Mouse (Mus musculus): ENCODE data around the gene Manba. TPM values are rescaled to one million over a fixed set of nuclear protein-coding genes. Genes with fewer than 3 reads are reported as not detected.
"Not testable (repeated sequence)": the region's sequence is repeated elsewhere in the genome, so short reads cannot be mapped to it uniquely, and the experiment has no call there.

The Manba gene
- polyA plus RNA-seq, 1 experiment from 2014 or later, result 6.1 TPM

DNA sequence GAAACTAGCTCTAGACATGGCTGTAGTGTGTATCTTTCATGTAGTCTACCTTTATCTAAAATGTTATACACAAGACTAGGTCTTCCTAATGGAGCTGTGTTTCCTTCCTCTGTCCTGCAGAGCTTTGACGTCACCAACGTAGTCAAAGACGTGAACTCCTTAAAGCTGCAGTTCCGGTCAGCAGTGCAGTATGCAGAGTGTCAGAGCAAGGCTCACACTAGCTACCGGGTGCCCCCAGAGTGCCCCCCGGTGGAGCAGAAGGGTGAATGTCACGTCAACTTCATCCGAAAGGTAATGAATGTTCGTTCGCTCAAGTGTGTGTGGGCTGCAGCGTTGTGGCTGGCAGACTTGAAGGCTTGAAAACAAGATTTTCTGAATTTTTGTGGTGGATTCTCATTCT, 26.3 kb downstream of the Manba start:
- 0 out of 2 replicates have a peak, but pooled peaks cover 5% of the 10 kb centered on the region for H3K4me1 ChIP-seq
- 0 out of 2 replicates have a peak overlapping the region, but pooled peaks have one; percentile 7 for H3K4me2 ChIP-seq
- ATAC-seq (ENCODE audit: insufficient number of reproducible peaks, insufficient read depth, low FRiP score, low TSS enrichment, low read depth), result no peak
- no peak overlapping the region for H3K4me3 ChIP-seq
- no peaks in the 10 kb centered on the region for H3K9me3 ChIP-seq
- 40% methylated on average over 11 of the region's 11 CpGs for WGBS
- no peaks in the 10 kb centered on the region for H3K27me3 ChIP-seq
- H3K27ac ChIP-seq, result no peak overlapping the region
- H3K36me3 ChIP-seq, result no peaks in the 10 kb centered on the region
- no peak overlapping the region for H3K9ac ChIP-seq

DNA sequence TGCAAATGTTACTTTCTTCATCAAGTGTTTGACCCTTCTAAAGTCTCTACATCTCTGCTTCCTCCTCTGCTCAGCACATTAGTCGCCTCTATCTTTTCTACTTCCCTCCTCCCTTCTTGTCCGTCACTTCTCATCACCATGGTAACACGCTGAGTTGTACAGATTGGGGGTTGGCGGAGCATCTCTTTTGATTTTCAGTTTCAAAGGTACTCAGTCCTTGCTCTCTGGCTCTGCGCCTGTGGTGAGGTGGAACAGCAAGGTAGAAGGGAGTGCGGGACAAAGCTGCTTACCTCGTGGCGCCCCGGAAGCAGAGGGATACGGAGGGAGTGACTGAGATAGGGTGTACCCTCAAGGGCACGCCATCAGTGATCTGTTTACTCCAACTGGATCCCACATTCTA, 27.9 kb downstream of the Manba start:
- no peaks in the 10 kb centered on the region for H3K36me3 ChIP-seq
- H3K4me1 ChIP-seq, result 0 out of 2 replicates have a peak, but pooled peaks cover 5% of the 10 kb centered on the region
- WGBS, result 43% methylated on average over 11 of the region's 11 CpGs
- H3K4me3 ChIP-seq, result no peak overlapping the region
- H3K4me2 ChIP-seq, result 0 out of 2 replicates have a peak overlapping the region, but pooled peaks have one; percentile 16
- ATAC-seq (ENCODE audit: insufficient number of reproducible peaks, insufficient read depth, low FRiP score, low TSS enrichment, low read depth), result no peak
- no peak overlapping the region for H3K27ac ChIP-seq
- H3K27me3 ChIP-seq, result no peaks in the 10 kb centered on the region
- no peak overlapping the region for H3K9ac ChIP-seq
- no peaks in the 10 kb centered on the region for H3K9me3 ChIP-seq

DNA sequence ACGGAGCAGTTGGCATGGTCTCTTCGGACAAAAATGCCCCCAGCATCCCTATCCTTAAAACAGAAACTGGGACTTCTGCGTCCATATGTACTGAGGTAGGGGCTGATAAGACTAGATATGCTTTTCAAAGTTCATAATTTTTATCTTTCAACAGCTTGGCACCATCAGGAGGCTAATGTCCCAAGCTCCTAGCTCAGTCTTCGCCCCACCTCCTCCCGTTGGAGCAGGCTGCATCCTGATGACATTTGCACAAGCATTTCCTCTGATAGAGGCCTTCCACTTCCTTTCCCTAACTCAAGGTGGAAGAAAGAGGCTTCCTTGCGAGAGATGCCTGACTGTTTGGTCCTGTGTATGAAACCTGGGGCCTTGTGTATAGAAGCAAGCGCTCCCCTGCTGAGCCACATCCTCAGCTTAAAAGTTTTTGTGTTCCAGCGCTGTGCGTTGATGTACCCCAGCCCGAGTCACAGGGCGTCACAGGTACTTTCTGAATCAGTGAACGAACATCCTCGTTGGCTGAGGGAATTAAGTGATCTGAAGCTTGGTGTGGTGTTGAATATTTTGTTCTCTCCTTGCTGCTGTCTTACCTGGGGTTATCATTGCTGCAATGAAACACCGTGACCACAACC, 28.5 kb downstream of the Manba start:
- WGBS, result 78% methylated on average over 14 of the region's 14 CpGs
- H3K9ac ChIP-seq, result no peak overlapping the region

DNA sequence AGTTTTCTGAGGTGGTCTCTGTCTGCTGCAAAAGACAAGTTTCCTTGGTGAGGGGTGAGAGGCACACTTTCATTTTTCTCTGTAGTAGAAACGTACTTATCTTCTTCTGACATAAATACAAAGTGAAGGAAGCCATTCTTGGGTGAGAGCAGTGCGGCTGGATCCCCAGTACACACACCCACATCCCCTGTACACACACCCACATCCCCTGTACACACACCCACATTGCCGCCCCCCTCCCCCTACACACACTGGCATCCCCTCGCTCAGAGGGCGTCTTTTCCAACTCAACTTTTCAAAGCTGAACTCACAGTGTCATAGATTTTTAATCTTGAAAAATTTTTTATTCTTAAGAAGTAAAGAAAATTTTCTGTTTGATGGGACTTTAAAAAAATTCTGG, 29.8 kb downstream of the Manba start:
- H3K27ac ChIP-seq, result no peak overlapping the region
- no peak overlapping the region for H3K4me2 ChIP-seq
- no peaks in the 10 kb centered on the region for H3K27me3 ChIP-seq
- H3K4me3 ChIP-seq, result no peak overlapping the region
- H3K9me3 ChIP-seq, result no peaks in the 10 kb centered on the region
- H3K9ac ChIP-seq, result no peak overlapping the region
- no peaks in the 10 kb centered on the region for H3K36me3 ChIP-seq
- 0 out of 2 replicates have a peak, but pooled peaks cover 5% of the 10 kb centered on the region for H3K4me1 ChIP-seq
- no peak for ATAC-seq (ENCODE audit: insufficient number of reproducible peaks, insufficient read depth, low FRiP score, low TSS enrichment, low read depth)
- 84% methylated on average over 5 of the region's 5 CpGs for WGBS

More for the DNA sequence above, 28.5 kb downstream of the Manba start:
- Histone ChIP-seq H3K4me1 (0 out of 2 replicates have a peak, but pooled peaks cover 5% of the 10 kb centered on the region), H3K36me3 (no peaks in the 10 kb centered on the region), H3K9me3 (no peaks in the 10 kb centered on the region), H3K27ac (no peak overlapping the region), H3K4me3 (no peak overlapping the region), H3K27me3 (no peaks in the 10 kb centered on the region), H3K4me2 (no peak overlapping the region)
- ATAC-seq (ENCODE audit: insufficient number of reproducible peaks, insufficient read depth, low FRiP score, low TSS enrichment, low read depth), result no peak

- no peak for ATAC-seq (ENCODE audit: insufficient number of reproducible peaks, insufficient read depth, low FRiP score, low TSS enrichment, low read depth)
- Histone ChIP-seq H3K4me3 (no peak overlapping the region), H3K4me1 (peaks cover 5% of the 10 kb centered on the region; the same call in 1 of the 2 replicates), H3K36me3 (no peaks in the 10 kb centered on the region), H3K9me3 (no peaks in the 10 kb centered on the region), H3K9ac (no peak overlapping the region), H3K4me2 (no peak overlapping the region), H3K27me3 (no peaks in the 10 kb centered on the region), H3K27ac (no peak overlapping the region)
- WGBS, result 69% methylated on average over 6 of the region's 6 CpGs
These were observed 31.5 kb downstream of the Manba start for GRCm38 (mm10) chr3:135516891-135517290.

GRCm38 (mm10) chr3:135518882-135519281, 33.5 kb downstream of the Manba start:
- H3K9ac ChIP-seq, result no peak overlapping the region
- no peak overlapping the region for H3K4me2 ChIP-seq
- H3K4me3 ChIP-seq, result no peak overlapping the region
- 81% methylated on average over 5 of the region's 5 CpGs for WGBS
- no peaks in the 10 kb centered on the region for H3K9me3 ChIP-seq
- H3K36me3 ChIP-seq, result no peaks in the 10 kb centered on the region
- H3K4me1 ChIP-seq, result peaks cover 7% of the 10 kb centered on the region
- ATAC-seq (ENCODE audit: insufficient number of reproducible peaks, insufficient read depth, low FRiP score, low TSS enrichment, low read depth), result no peak; the same call in 1 of the 2 replicates
- no peak overlapping the region for H3K27ac ChIP-seq
- no peaks in the 10 kb centered on the region for H3K27me3 ChIP-seq

DNA sequence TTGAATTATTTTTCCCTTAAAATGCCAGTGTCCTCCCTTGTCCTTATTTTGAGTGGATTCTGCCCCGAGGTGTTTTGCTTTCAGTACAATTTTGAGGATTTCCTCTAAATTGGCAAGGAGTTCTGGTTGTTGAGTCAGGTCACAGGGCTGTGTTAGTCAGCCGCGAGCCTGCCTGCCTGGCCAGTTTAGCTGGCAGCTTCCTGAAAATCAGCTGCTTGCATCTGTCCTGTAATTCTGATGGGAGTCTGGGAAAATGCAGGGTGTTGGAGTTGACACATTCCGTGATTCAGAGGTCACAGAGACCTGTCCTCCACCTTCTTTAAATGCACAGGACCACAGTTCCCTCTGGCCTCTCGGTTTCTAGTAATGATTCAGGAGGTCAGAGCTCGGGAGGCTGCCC, 34.2 kb downstream of the Manba start:
- Histone ChIP-seq H3K9ac (no peak overlapping the region), H3K27ac (no peak overlapping the region), H3K9me3 (no peaks in the 10 kb centered on the region), H3K4me2 (no peak overlapping the region), H3K4me1 (peaks cover 7% of the 10 kb centered on the region), H3K27me3 (no peaks in the 10 kb centered on the region), H3K4me3 (no peak overlapping the region), H3K36me3 (no peaks in the 10 kb centered on the region)
- no peak for ATAC-seq (ENCODE audit: insufficient number of reproducible peaks, insufficient read depth, low FRiP score, low TSS enrichment, low read depth)
- 63% methylated on average over 6 of the region's 6 CpGs for WGBS

GRCm38 (mm10) chr3:135521963-135522362, 36.6 kb downstream of the Manba start:
- no peak overlapping the region for H3K9ac ChIP-seq
- no peak overlapping the region for H3K27ac ChIP-seq
- peaks cover 7% of the 10 kb centered on the region for H3K4me1 ChIP-seq
- WGBS, result 65% methylated on average over 4 of the region's 4 CpGs
- H3K36me3 ChIP-seq, result no peaks in the 10 kb centered on the region
- H3K9me3 ChIP-seq, result no peaks in the 10 kb centered on the region
- no peak overlapping the region for H3K4me2 ChIP-seq
- ATAC-seq (ENCODE audit: insufficient number of reproducible peaks, insufficient read depth, low FRiP score, low TSS enrichment, low read depth), result no peak
- H3K27me3 ChIP-seq, result no peaks in the 10 kb centered on the region
- H3K4me3 ChIP-seq, result no peak overlapping the region

DNA sequence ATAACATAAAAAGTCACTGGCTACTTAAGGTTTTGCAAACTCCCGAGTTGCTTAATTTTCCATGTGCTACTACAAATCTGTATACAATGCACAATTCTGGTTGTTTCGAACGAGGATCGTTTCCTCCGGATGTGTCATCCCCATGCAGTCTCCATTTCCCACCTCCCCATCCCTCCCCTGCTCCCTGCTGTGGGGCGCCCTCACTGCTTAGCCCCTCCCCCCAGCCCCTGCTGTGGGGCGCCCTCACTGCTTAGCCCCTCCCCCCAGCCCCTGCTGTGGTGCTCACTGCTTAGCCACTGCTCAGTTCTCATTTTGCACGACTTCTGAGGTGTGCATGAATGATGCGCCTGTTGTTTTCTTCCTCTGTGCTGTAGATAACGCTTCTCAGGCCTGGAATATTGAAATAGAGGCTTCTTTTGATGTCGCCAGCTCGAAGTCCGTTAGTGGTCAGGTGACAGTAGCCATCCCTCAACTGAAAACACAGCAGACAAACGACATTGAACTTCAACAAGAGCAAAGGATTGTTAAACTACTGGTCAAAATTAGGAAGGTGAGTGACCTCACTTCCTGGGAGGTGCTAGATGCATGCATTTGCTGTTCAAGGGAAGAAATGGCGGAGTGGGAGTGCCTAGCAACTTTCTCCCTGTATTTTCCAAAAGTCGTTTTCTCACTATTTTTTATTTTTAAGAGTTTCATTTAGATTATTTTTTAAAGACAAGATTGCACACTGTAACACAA, 37.4 kb downstream of the Manba start:
- Histone ChIP-seq H3K9me3 (no peaks in the 10 kb centered on the region), H3K9ac (no peak overlapping the region), H3K27me3 (no peaks in the 10 kb centered on the region), H3K4me2 (peak overlapping the region; percentile 37), H3K4me1 (peaks cover 7% of the 10 kb centered on the region), H3K4me3 (no peak overlapping the region), H3K27ac (0 out of 2 replicates have a peak overlapping the region, but pooled peaks have one; percentile 16), H3K36me3 (no peaks in the 10 kb centered on the region)
- ATAC-seq (ENCODE audit: insufficient number of reproducible peaks, insufficient read depth, low FRiP score, low TSS enrichment, low read depth), result no peak
- WGBS, result 60% methylated on average over 16 of the region's 16 CpGs

DNA sequence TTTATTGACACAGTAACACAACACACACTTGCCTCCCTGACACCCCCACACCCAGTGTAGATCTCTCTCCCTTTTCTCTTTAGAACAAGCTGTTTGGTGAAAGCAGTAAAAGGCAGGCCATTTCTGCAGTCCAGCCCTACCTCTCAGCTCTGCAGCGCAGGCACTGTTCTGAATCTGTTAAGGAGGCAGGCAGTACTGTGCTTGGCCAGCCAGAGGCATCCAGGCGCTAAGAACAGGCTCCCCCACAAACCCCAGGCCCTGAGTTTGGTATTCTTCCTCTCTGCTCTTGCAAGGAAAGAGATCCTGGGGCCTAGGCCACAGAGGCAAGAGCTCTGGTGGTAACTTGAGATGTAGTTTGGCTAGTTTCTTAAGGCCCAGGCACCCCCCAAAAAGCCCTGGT, 39.5 kb downstream of the Manba start:
- not testable (repeated sequence) for ATAC-seq (ENCODE audit: insufficient number of reproducible peaks, insufficient read depth, low FRiP score, low TSS enrichment, low read depth); H3K4me2 ChIP-seq; H3K9ac ChIP-seq; H3K9me3 ChIP-seq; H3K27ac ChIP-seq; H3K27me3 ChIP-seq; H3K4me3 ChIP-seq; H3K4me1 ChIP-seq; H3K36me3 ChIP-seq
- 50% methylated on average over 2 of the region's 2 CpGs for WGBS

- H3K4me1 ChIP-seq, result no peaks in the 10 kb centered on the region
- H3K4me3 ChIP-seq, result no peak overlapping the region
- H3K4me2 ChIP-seq, result no peak overlapping the region
- no peak for ATAC-seq (ENCODE audit: insufficient number of reproducible peaks, insufficient read depth, low FRiP score, low TSS enrichment, low read depth)
- no peaks in the 10 kb centered on the region for H3K9me3 ChIP-seq
- H3K27ac ChIP-seq, result no peak overlapping the region
- no peaks in the 10 kb centered on the region for H3K36me3 ChIP-seq
- no peak overlapping the region for H3K9ac ChIP-seq
- H3K27me3 ChIP-seq, result no peaks in the 10 kb centered on the region
- 72% methylated on average over 7 of the region's 7 CpGs for WGBS
These were observed 44.3 kb downstream of the Manba start for GRCm38 (mm10) chr3:135529670-135530069.

- 63% methylated on average over 2 of the region's 2 CpGs for WGBS
- H3K4me3 ChIP-seq, result no peak overlapping the region
- H3K36me3 ChIP-seq, result no peaks in the 10 kb centered on the region
- H3K27me3 ChIP-seq, result no peaks in the 10 kb centered on the region
- no peak overlapping the region for H3K9ac ChIP-seq
- no peaks in the 10 kb centered on the region for H3K4me1 ChIP-seq
- H3K4me2 ChIP-seq, result no peak overlapping the region
- no peaks in the 10 kb centered on the region for H3K9me3 ChIP-seq
- no peak for ATAC-seq (ENCODE audit: insufficient number of reproducible peaks, insufficient read depth, low FRiP score, low TSS enrichment, low read depth)
- H3K27ac ChIP-seq, result no peak overlapping the region
These were observed 46.4 kb downstream of the Manba start for GRCm38 (mm10) chr3:135531762-135532161.

All from embryonic facial prominence, embryonic 13.5 days (tissue).